Mouse (Mus musculus) olfactory bulb, adult 2 months (tissue): Measurements from ENCODE around the gene Sept12. TPM values are rescaled to one million over a fixed set of nuclear protein-coding genes. Genes with fewer than 3 reads are reported as not detected.

Experiments
- H3K27ac ChIP-seq: fragments of 200-500 bp; 2 replicates; pipeline ENCODE4 v1.5.1; 2012; ENCODE audit warnings: low read depth, low read length; ENCODE audit not compliant: insufficient read depth
- H3K4me1 ChIP-seq: fragments of 200-500 bp; 2 replicates; pipeline ENCODE4 v1.6.1; 2012; ENCODE audit warnings: low read length; ENCODE audit not compliant: control insufficient read depth, insufficient read depth
- H3K4me3 ChIP-seq: fragments of 200-500 bp; 2 replicates; pipeline ENCODE4 v1.5.1; 2012; ENCODE audit warnings: mild to moderate bottlenecking, low read depth, low read length, moderate library complexity; ENCODE audit not compliant: insufficient read depth
- CTCF ChIP-seq: fragments of 200-500 bp; IDR thresholded peaks from 2 replicates; pipeline ENCODE4 v1.5.1; 2012; ENCODE audit warnings: low read depth, mild to moderate bottlenecking, low read length, moderate library complexity; ENCODE audit not compliant: insufficient read depth
- POLR2A ChIP-seq: fragments of 200-500 bp; IDR thresholded peaks from 2 replicates; pipeline ENCODE4 v1.6.1; 2012; ENCODE audit warnings: mild to moderate bottlenecking, low read depth, low read length, moderate library complexity; ENCODE audit not compliant: insufficient read depth
- WGBS: fragments of 180-500 bp; shearing (Covaris S2); methylation state at CpG from one replicate; pipeline ENCODE4 v1.1.7; 2018; 5-methylcytosine and 5-hydroxymethylcytosine counted together
- polyA plus RNA-seq: library from polyadenylated mRNA; stranded (reverse); fragments of >200 nt; gene quantifications from 2 replicates; pipeline ENCODE4 v1.2.4, GENCODE M21; 2012; ENCODE audit warnings: low replicate concordance; ENCODE audit not compliant: missing spikeins, insufficient read depth, insufficient read length

Sept12 gene
- polyA plus RNA-seq, 1 experiment, result not detected

GRCm38 (mm10) chr16:4965392-4966129, 32.1 kb downstream of the Sept12 start:
- Histone ChIP-seq H3K4me1 (peaks cover 10% of the 10 kb centered on the region), H3K4me3 (no peak overlapping the region), H3K27ac (no peak overlapping the region)
- TF ChIP-seq CTCF (no peak), POLR2A (no peak)
- 92% methylated on average over 8 of the region's 8 CpGs for WGBS

- TF ChIP-seq POLR2A (no peak), CTCF (no peak)
- H3K4me3 ChIP-seq, result peak overlapping the region; percentile 87
- peaks cover 10% of the 10 kb centered on the region for H3K4me1 ChIP-seq
- WGBS, result 16% methylated on average over 13 of the region's 13 CpGs
- peak overlapping the region; percentile 74 for H3K27ac ChIP-seq
Measured at GRCm38 (mm10) chr16:4964731-4965391, 32.8 kb downstream of the Sept12 start.

- peak; percentile 47 for TF ChIP-seq POLR2A
- no peak for TF ChIP-seq CTCF
- Histone ChIP-seq H3K4me3 (peak within 1 kb of the TSS; percentile 87), H3K4me1 (peaks cover 10% of the 10 kb centered on the region), H3K27ac (peak within 1 kb of the TSS; percentile 74)
- WGBS, result under 1% methylated on average over 76 of the region's 76 CpGs
Measured at GRCm38 (mm10) chr16:4963797-4964709, 33.6 kb downstream of the Sept12 start, which contains the start of gene Anks3. Gene Anks3, minus strand, starts transcription at chr16:4964205.

GRCm38 (mm10) chr16:4963346-4963745, 34.3 kb downstream of the Sept12 start:
- H3K4me1 ChIP-seq, result peaks cover 10% of the 10 kb centered on the region
- peak overlapping the region; percentile 87 for H3K4me3 ChIP-seq
- no peak overlapping the region for H3K27ac ChIP-seq
- WGBS, result 36% methylated on average over 9 of the region's 9 CpGs
- TF ChIP-seq POLR2A, result no peak
- TF ChIP-seq CTCF, result no peak

GRCm38 (mm10) chr16:4960260-4960659, 37.4 kb downstream of the Sept12 start:
- Histone ChIP-seq H3K4me1 (peaks cover 18% of the 10 kb centered on the region), H3K4me3 (no peak overlapping the region), H3K27ac (no peak overlapping the region)
- 76% methylated on average over 8 of the region's 8 CpGs for WGBS
- TF ChIP-seq CTCF, result no peak
- no peak for TF ChIP-seq POLR2A

- Histone ChIP-seq H3K4me3 (no peak overlapping the region), H3K4me1 (peaks cover 11% of the 10 kb centered on the region), H3K27ac (no peak overlapping the region)
- TF ChIP-seq CTCF (no peak), POLR2A (no peak)
- 75% methylated on average over 3 of the region's 3 CpGs for WGBS
Measured at GRCm38 (mm10) chr16:4957446-4957845, 40.2 kb downstream of the Sept12 start.

- Histone ChIP-seq H3K4me1 (peaks cover 11% of the 10 kb centered on the region), H3K27ac (no peak overlapping the region), H3K4me3 (no peak overlapping the region)
- TF ChIP-seq POLR2A (no peak), CTCF (no peak)
- WGBS, result 60% methylated on average over 3 of the region's 3 CpGs
Measured at GRCm38 (mm10) chr16:4956609-4957008, 41.0 kb downstream of the Sept12 start.

- TF ChIP-seq CTCF (no peak), POLR2A (no peak)
- H3K27ac ChIP-seq, result no peak overlapping the region
- no peaks in the 10 kb centered on the region for H3K4me1 ChIP-seq
- H3K4me3 ChIP-seq, result no peak overlapping the region
- WGBS, result 63% methylated on average over 4 of the region's 4 CpGs
Measured at GRCm38 (mm10) chr16:4947378-4947777, 50.3 kb downstream of the Sept12 start.
